Mouse (Mus musculus) stomach, embryonic 14.5 days (tissue): Measurements from ENCODE around the gene Kif13a. TPM values are rescaled to one million over a fixed set of nuclear protein-coding genes. Genes with fewer than 3 reads are reported as not detected.

Experiments used
- ATAC-seq: fragments of 200-750 bp; cut with Nextera tagmentation; 2 replicates; pipeline ENCODE4 v1.8.0; 2017; ENCODE audit warnings: low read depth, moderate TSS enrichment; ENCODE audit not compliant: insufficient number of reproducible peaks, insufficient read depth, low FRiP score
- H3K27ac ChIP-seq: fragments of 300-500 bp; sonication (generic); 2 replicates; pipeline ENCODE4 v1.5.1; 2014; ENCODE audit warnings: mild to moderate bottlenecking, low read length, moderate library complexity, mixed read lengths
- H3K27me3 ChIP-seq: fragments of 300-500 bp; sonication (generic); 2 replicates; pipeline ENCODE4 v1.6.1; 2014; ENCODE audit warnings: low read length, control low read depth, mixed read lengths; ENCODE audit not compliant: control insufficient read depth, insufficient read depth
- H3K36me3 ChIP-seq: fragments of 300-500 bp; sonication (generic); 2 replicates; pipeline ENCODE4 v1.6.1; 2014; ENCODE audit warnings: mild to moderate bottlenecking, control low read depth, low read length, moderate library complexity, mixed read lengths; ENCODE audit not compliant: control insufficient read depth, insufficient read depth
- H3K4me1 ChIP-seq: fragments of 300-500 bp; sonication (generic); 2 replicates; pipeline ENCODE4 v1.6.1; 2014; ENCODE audit warnings: low read length, control low read depth, mixed read lengths; ENCODE audit not compliant: control insufficient read depth, insufficient read depth
- H3K4me2 ChIP-seq: fragments of 300-500 bp; sonication (generic); replicated peaks from 2 replicates; pipeline ENCODE4 v1.6.1; 2014; ENCODE audit warnings: low read depth, low read length, control low read depth
- H3K4me3 ChIP-seq: fragments of 300-500 bp; sonication (generic); 2 replicates; pipeline ENCODE4 v1.5.1; 2014; ENCODE audit warnings: low read depth, low read length, control low read depth
- H3K9ac ChIP-seq: fragments of 300-500 bp; sonication (generic); replicated peaks from 2 replicates; pipeline ENCODE4 v1.6.1; 2014; ENCODE audit warnings: low read depth, mild to moderate bottlenecking, control low read depth, low read length, moderate library complexity, mixed read lengths
- H3K9me3 ChIP-seq: fragments of 300-500 bp; sonication (generic); 2 replicates; pipeline ENCODE4 v1.6.1; 2016; ENCODE audit warnings: low read depth, low read length, control low read depth; ENCODE audit not compliant: control insufficient read depth
- WGBS: fragments of 180-500 bp; shearing (Covaris S2); extraction: QIAGEN DNeasy Blood & Tissue Kit; methylation state at CpG from one replicate; pipeline ENCODE4 v1.1.7; 2014; 5-methylcytosine and 5-hydroxymethylcytosine counted together
- polyA plus RNA-seq: library from polyadenylated mRNA; unstranded; fragments of >200 nt; fragmentation: Nextera tagmentation; extraction: Ambion mirVana; gene quantifications from 2 replicates; pipeline ENCODE4 v1.2.1, GENCODE M21; 2014

The Kif13a gene
- polyA plus RNA-seq, 1 experiment from 2014 or later, result 14.8 TPM

DNA sequence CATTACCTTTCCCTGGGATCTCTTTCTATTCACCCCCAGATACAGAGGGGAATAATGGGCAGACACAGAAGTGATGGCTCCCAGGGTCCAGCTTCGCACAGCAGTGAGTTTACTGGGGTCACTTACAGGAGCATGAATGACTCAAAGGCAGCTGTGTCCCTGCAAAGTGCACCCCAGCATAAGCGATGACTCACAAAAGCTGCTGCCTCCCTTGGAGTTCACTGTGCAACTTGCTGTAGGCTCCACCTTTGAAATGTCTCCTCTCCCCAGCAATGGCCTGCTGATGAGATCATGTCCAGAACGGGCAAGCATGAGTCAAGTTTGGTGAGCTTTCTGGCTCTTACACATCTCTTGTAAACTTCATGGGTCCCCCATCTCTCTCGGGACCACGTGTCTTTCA is 29.5 kb upstream of the Kif13a start:
- H3K9ac ChIP-seq, result no peak overlapping the region
- WGBS, result 90% methylated on average over 5 of the region's 5 CpGs
- no peaks in the 10 kb centered on the region for H3K27me3 ChIP-seq
- ATAC-seq, result no peak
- H3K27ac ChIP-seq, result no peak overlapping the region
- no peak overlapping the region for H3K4me3 ChIP-seq
- H3K36me3 ChIP-seq, result no peaks in the 10 kb centered on the region
- no peak overlapping the region for H3K4me2 ChIP-seq
- H3K9me3 ChIP-seq, result no peaks in the 10 kb centered on the region
- no peaks in the 10 kb centered on the region for H3K4me1 ChIP-seq

DNA sequence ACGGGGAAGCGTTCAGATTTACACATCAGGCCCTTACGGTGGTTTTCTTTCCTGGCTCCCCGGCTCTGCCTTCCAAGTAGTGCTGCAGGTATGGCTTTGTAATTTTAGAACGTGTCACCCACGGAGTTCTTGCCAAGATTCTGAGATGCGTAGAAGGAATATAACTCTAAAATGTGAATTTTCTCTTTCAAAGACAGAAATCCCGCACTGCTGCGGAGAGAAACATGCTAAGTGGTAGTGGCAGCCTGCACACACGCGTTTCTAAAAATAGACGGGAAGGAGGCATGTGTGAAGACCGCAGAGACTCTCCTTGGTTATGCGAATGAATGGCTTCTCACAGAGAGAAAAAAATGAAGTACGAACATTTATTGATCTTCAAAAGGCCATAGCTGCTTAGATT is 21.5 kb upstream of the Kif13a start:
- Histone ChIP-seq H3K9ac (no peak overlapping the region), H3K4me3 (no peak overlapping the region), H3K36me3 (no peaks in the 10 kb centered on the region), H3K27ac (no peak overlapping the region), H3K4me1 (no peaks in the 10 kb centered on the region), H3K4me2 (no peak overlapping the region), H3K9me3 (0 out of 2 replicates have a peak, but pooled peaks cover 4% of the 10 kb centered on the region), H3K27me3 (no peaks in the 10 kb centered on the region)
- ATAC-seq, result no peak
- 79% methylated on average over 15 of the region's 15 CpGs for whole genome bisulfite sequencing

DNA sequence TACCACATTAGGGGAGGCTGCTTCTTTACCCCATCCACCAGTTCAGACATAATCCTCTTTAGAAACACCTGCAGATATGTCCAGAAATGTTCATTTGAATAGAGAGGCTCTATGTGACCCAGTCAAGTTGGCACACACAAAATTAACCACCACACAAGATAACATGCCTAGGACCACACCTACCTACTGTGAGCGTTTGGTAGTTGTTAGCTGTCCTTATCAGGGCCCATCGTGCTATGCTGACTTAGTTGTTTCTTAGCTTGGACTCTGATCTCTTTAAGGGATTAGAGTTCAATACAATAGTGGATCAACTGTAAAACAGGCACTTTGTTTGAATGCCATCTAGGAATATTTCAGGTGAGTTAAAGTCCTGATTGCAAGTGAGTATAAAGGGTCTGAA is 20.1 kb upstream of the Kif13a start:
- no peak for ATAC-seq
- Histone ChIP-seq H3K27ac (no peak overlapping the region), H3K36me3 (no peaks in the 10 kb centered on the region), H3K27me3 (no peaks in the 10 kb centered on the region), H3K4me2 (no peak overlapping the region), H3K4me3 (no peak overlapping the region), H3K9me3 (0 out of 2 replicates have a peak, but pooled peaks cover 4% of the 10 kb centered on the region), H3K4me1 (no peaks in the 10 kb centered on the region), H3K9ac (no peak overlapping the region)
- 89% methylated on average over 2 of the region's 2 CpGs for WGBS

DNA sequence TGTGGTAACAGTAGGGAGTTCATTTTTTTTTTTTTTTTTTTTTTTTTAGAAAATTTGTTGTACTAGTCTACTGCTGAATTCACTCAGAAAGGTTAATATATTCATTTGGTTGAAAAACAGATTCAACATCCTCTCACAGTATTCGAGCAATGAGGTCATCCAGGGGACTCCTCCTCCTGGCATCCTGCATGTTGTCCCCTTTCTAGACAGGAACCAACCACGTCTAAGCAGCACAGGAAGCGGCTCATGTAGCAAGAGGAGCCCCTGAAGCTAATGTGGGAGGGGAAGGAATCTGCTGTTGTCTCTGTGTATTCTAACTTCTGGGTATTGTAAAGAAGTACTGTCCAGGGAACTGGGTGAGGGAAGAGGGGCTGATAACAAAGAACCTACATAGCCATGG is 18.4 kb upstream of the Kif13a start:
- Histone ChIP-seq H3K4me3 (no peak overlapping the region), H3K27me3 (no peaks in the 10 kb centered on the region), H3K27ac (no peak overlapping the region), H3K36me3 (no peaks in the 10 kb centered on the region), H3K9ac (no peak overlapping the region), H3K4me2 (no peak overlapping the region), H3K9me3 (0 out of 2 replicates have a peak, but pooled peaks cover 4% of the 10 kb centered on the region), H3K4me1 (no peaks in the 10 kb centered on the region)
- WGBS, result 60% methylated on average over 3 of the region's 3 CpGs
- no peak for ATAC-seq

DNA sequence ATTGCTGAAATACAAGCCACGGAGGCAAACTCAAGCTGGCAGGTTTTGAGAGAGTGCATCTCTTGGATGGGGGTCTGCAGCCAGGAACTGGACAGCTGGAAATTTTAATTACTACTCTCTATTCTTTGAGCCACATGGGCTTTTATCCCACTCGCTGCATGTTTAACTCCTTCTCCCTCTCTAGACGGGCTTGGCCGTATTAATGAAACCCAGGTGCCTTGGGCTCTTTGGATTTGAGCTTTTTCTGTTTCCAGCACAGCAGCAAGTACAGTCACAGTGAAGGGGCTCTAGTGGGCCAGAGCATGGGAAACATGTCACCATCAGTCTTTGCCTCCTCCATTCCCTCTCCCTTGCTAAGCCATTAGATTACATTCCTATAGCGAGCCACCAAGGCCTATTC is 16.4 kb upstream of the Kif13a start:
- Histone ChIP-seq H3K4me3 (no peak overlapping the region), H3K27ac (no peak overlapping the region), H3K9me3 (0 out of 2 replicates have a peak, but pooled peaks cover 4% of the 10 kb centered on the region), H3K4me1 (no peaks in the 10 kb centered on the region), H3K36me3 (no peaks in the 10 kb centered on the region), H3K9ac (no peak overlapping the region), H3K4me2 (no peak overlapping the region), H3K27me3 (no peaks in the 10 kb centered on the region)
- WGBS, result 58% methylated on average over 5 of the region's 5 CpGs
- ATAC-seq, result no peak

DNA sequence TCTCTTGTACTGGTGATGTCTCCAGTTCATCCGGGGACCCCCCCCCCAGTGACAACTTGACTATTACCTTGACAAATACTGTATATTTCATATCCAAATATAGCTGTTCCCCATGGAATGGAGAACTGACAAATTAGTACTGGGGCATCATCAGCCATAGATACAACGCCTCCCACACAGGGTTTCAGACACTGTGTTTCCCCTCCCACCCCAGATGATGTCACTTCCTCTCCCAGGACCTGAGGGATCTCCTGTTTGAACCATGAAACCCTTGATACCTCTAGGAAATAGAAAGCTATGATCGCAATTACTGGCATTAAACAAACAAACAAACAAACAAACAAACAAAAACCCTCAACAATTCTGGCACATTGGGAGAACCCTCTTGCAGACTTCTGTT is 15.6 kb upstream of the Kif13a start:
- H3K4me3 ChIP-seq, result no peak overlapping the region
- no peaks in the 10 kb centered on the region for H3K36me3 ChIP-seq
- H3K27ac ChIP-seq, result no peak overlapping the region
- H3K9ac ChIP-seq, result no peak overlapping the region
- ATAC-seq, result no peak
- H3K27me3 ChIP-seq, result no peaks in the 10 kb centered on the region
- H3K9me3 ChIP-seq, result 0 out of 2 replicates have a peak, but pooled peaks cover 2% of the 10 kb centered on the region
- H3K4me2 ChIP-seq, result no peak overlapping the region
- no peaks in the 10 kb centered on the region for H3K4me1 ChIP-seq
- WGBS, result 76% methylated on average over 3 of the region's 3 CpGs

DNA sequence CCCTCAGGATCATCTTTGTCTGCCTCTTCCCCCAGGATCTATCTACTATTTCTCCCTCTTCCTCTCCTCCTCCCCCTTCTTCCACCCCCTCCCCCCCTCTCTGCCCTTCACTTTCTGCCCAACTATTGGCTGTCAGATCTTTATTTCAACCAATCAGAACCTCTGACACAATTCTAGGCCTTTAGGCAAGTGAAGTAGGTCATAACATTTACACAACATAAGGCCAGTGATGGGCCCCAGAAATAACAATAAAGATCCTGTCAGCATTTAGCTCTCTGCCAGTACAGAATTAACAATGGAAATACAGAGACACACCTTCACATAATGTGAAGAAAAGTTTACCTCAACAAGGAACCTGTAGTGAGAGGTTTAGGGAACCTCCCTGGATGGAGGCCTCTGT is 13.6 kb upstream of the Kif13a start:
- no peak overlapping the region for H3K4me3 ChIP-seq
- no peak overlapping the region for H3K9ac ChIP-seq
- H3K27ac ChIP-seq, result no peak overlapping the region
- no peaks in the 10 kb centered on the region for H3K36me3 ChIP-seq
- no peaks in the 10 kb centered on the region for H3K27me3 ChIP-seq
- H3K9me3 ChIP-seq, result no peaks in the 10 kb centered on the region
- H3K4me1 ChIP-seq, result no peaks in the 10 kb centered on the region
- H3K4me2 ChIP-seq, result no peak overlapping the region
- no peak for ATAC-seq

DNA sequence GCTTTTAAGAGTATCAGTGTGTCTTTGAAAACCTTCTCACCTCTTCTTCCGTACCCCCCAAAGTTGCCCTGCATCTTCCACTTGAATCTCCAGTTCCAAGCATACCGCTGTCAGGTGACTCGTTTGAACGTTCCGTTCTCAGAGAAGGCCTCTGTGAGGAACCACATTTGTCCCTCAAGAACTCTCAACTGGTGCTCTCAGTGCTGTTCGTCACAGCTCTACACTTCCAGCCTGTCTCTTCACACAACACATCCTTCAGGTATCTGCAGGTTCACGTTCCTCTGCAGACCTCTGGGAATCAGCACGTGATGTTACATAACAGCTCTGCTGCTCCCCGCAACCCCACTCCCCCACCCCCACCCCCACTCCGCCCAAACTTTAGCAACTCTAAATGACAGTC is 4.4 kb upstream of the Kif13a start:
- H3K9ac ChIP-seq, result no peak overlapping the region
- ATAC-seq, result no peak
- H3K4me1 ChIP-seq, result no peaks in the 10 kb centered on the region
- no peak overlapping the region for H3K27ac ChIP-seq
- no peak overlapping the region for H3K4me2 ChIP-seq
- no peaks in the 10 kb centered on the region for H3K9me3 ChIP-seq
- no peaks in the 10 kb centered on the region for H3K36me3 ChIP-seq
- no peak overlapping the region for H3K4me3 ChIP-seq
- no peaks in the 10 kb centered on the region for H3K27me3 ChIP-seq
- WGBS, result 72% methylated on average over 10 of the region's 10 CpGs

DNA sequence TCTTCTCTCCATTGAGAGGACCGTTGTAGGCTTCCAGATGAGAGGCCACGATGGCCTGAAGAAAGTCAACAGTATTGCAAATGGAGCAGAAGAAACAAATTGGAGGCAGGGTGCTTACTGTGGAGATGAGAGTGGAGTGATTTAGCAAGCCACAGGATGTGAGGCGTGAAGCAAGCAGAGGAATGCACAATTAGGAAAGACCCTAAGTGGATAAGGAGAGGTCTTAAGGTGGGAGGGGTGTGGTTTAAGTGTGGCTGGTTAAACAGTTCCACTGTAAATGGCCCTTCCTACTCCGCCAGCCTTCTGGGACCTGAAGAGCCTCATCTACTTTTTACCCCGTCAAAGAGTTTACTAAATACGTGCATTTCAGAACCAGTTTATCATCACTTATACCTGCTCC is 3.2 kb upstream of the Kif13a start:
- 78% methylated on average over 6 of the region's 6 CpGs for WGBS
- no peak for ATAC-seq
- Histone ChIP-seq H3K4me1 (peaks cover 7% of the 10 kb centered on the region; the same call in 1 of the 2 replicates), H3K27ac (no peak overlapping the region), H3K9ac (no peak overlapping the region), H3K27me3 (no peaks in the 10 kb centered on the region), H3K4me3 (no peak overlapping the region), H3K36me3 (no peaks in the 10 kb centered on the region), H3K4me2 (no peak overlapping the region), H3K9me3 (no peaks in the 10 kb centered on the region)
